Mouse (Mus musculus): Measurements from ENCODE around the gene Xaf1.

GRCm38 (mm10) chr11:72362347-72362741, 60.9 kb downstream of the Xaf1 start, which contains the start of gene Tekt1:
- TF ChIP-seq CTCF (IDR thresholded peaks at IDR 0.05; ENCODE audit: low read depth, low read length) (no peak), POLR2A (IDR thresholded peaks at IDR 0.05; ENCODE audit: extremely low read depth, insufficient read depth, low read length) (no peak)
